Mouse (Mus musculus) liver, embryonic 14.5 days (tissue): ENCODE data around the gene Cmklr1.

Source experiments
- CTCF ChIP-seq: IDR thresholded peaks from 2 replicates; pipeline ENCODE4 v1.5.1; 2016; ENCODE audit warnings: antibody characterized with exemption, low read depth, control low read depth
- EP300 ChIP-seq: IDR thresholded peaks from 2 replicates; pipeline ENCODE4 v1.6.1; 2016; ENCODE audit warnings: antibody characterized with exemption, low read depth

GRCm38 (mm10) chr5:113609891-113610290, 40.3 kb downstream of the Cmklr1 start:
- TF ChIP-seq EP300: no peak
- TF ChIP-seq CTCF: no peak
